Mouse (Mus musculus) c-Kit-positive CD71-positive TER-119-positive erythroid progenitor cells, embryonic 14.5 days (primary cell): ENCODE measurements around the gene Abraxas1.

ENCODE experiments used
- DNase-seq: peaks from one replicate; pipeline ENCODE4 v3.0.0-alpha.2; 2013; ENCODE audit warnings: low spot score

The Abraxas1 gene

DNA sequence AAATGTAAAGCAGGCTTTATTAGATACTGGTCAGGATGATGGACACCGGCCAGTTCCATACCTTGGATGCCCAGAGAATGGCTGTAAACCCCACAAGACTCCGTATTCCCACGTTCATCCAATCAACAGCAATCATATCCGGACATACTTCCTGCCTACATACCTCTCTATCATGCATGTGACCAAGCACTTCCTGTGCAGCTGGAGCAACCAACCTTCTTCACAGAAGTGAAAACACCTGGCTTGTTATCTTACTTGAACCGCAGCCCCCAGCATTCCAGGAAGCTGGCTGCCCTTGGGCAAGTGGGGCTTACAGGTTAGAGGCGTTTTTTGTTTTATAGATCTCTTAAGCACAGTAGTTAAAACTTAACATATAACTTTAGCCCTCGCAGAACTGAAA, 2.1 kb upstream of the Abraxas1 start:
- DNase-seq, result no peak

DNA sequence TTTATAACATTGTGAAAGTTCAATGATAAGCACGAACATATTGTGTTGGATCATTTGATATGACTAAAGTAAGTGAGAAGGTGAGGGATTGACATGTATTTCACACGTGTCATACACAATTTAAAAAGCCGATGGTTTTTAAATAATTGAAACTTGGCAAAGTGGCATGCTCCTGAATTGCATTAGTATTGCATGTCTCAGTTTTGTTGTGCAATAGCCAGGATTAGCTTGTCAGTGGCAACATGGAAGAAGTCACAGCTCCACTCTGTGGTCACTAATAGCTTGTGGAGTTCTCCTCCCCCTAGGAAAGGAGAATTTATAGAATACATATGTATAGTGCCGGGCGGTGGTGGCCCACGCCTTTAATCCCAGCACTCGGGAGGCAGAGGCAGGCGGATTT, 610 bp upstream of the Abraxas1 start:
- DNase-seq, result no peak

- DNase-seq, result peak; percentile 44
These were observed 941 bp downstream of the Abraxas1 start for GRCm38 (mm10) chr5:100819568-100820480.

GRCm38 (mm10) chr5:100818341-100818740, 2.4 kb downstream of the Abraxas1 start:
- no peak for DNase-seq

GRCm38 (mm10) chr5:100798165-100798860, 22.5 kb downstream of the Abraxas1 start, which contains the start of the genes Helq and Mrps18c:
TSS of gene Helq (minus strand) at chr5:100798598.
TSS of gene Mrps18c (plus strand) at chr5:100798627.
- DNase-seq, result peak; percentile 95

DNA sequence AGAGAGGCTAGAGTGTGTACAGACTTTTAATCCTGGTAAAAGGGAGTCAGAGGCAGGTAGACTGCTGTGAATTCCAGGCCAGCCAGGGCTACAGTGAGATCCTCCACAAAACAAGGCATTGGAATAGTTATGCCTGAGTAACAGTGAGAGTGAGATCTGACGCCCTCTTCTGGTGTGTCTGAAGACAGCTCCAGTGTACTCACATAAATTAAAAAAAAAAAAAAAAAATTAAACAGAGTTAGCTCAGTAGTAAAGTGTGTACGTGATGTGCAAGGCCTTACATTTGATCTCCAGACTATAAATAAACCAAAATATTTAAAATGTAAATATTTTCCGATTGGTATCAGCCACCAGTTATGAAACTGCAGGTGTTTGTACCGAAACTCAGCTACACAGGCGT, 26.7 kb downstream of the Abraxas1 start:
- DNase-seq, result no peak

DNA sequence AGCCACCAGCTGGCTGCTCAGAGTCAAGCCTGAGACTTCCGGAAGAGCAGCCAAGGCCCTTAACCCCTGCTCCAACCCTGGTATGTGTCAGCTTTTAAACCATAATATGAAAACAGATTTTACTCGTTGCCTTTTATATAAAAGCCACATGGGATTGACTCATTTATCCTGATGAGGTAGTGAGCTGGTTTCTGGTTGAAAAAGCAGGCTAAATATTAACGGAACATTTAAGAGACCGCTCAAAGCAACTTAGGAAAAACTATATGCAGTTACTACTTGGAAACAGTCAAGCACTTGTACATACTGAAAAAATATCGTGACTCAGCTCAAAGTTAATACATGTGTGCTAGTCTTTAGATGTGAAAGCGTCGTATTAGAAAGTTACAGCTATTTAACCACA, 28.5 kb downstream of the Abraxas1 start:
- no peak for DNase-seq

DNA sequence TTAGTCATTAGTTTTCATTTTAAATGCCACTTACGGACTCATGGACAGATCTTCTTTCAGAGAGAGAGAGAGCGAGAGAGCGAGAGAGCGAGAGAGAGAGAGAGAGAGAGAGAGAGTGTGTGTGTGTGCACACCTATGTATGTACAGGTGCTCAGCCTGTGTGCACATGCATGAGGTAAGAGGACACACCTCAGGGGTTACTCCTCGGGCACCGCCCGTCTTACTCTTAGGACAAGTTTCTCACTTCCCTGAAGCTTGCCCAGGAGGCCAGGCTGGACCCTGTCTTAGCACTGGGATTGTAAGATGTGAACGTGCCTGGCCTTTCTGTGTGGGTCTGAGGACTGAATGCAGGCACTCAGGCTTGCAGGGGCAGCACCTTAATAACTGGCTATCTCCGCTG, 33.2 kb downstream of the Abraxas1 start:
- DNase-seq, result no peak

GRCm38 (mm10) chr5:100779002-100779401, 41.8 kb downstream of the Abraxas1 start:
- DNase-seq, result no peak

DNA sequence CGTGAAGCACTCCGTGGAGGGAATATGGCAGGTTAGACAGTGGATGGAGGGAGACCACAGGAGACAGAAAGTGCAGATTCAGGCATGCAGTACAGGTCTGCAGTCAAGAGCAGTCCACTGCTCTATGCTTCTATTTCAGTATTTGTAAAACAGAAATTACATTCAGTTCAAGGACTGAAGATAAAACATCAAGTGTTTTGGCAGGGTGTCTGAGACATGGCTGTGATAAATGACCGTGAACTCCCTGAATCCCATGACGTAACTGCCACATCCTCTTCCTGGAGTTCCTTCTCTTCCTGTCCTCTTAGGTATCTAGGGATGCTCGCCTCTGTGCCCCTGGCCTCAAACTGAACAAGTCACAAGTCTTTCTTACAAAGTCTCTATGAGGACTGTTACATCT, 43.9 kb downstream of the Abraxas1 start:
- DNase-seq, result no peak

DNA sequence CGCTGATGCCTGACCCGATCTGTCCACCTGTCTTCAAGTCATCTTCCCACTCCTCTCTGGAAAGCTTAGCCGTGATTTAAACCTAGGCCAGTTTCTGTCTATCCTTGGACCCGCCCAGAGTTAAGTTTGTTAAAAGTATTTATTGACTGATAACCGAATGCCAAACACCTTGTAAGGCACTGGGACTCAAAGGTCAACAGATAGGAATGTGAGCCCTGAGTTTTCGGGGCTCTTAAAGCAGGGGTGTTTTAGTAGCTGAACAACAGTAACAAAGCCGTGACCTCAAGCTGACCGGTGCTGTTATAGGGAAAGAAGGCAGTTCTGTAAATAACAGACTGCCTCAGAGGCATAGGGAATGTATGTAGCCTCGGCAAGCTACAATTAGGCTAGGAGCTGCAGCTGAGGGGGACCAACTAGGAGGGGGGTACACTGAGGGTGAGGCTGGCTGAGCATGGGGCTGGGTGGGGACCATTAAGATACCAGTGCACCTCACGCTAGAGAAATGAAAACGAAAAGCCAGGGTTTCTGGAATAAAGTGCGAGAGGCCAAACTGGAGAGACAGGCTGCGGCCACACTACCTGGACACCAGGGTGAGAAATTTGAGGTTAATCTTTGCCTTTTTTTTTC, 44.9 kb downstream of the Abraxas1 start:
- DNase-seq, result no peak

DNA sequence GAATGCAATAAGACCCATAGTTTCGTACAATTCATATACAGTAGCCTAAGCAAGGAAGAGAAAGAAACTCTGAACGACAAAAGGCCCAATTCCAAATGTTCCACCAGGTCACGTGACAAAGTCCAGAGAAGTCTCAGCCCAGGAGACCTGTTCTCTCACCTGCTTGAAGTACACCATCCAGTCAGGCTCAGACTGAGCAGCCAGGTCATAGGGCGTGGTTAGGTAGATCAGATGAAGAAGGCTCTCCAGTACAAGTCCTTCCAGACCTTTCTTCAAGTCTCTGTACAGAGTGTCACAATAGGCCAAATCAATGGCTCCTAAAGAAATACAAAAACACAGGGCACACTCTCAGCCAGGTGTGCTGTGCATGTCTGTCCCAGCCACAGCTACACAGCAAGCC, 49.2 kb downstream of the Abraxas1 start:
- DNase-seq, result no peak

DNA sequence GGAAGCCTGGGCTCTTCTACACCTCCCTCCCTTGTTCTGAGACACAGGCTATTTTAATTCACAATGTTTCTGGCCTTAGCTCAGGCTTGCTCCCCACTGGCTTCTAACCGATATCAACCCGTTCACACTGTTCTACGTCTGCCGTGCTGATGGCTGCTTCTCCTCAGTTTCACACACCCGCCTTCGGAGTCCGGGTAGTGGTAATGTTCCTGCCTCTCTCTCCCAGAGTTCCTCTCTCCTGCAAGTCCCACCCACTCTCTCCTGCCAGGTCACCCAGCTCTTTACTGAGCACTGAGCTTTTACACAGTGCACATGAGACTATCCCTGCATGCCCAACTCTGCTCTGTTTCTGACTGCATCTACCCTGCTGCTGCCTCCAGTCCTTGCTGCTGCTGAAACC, 54.7 kb downstream of the Abraxas1 start:
- DNase-seq, result no peak

DNA sequence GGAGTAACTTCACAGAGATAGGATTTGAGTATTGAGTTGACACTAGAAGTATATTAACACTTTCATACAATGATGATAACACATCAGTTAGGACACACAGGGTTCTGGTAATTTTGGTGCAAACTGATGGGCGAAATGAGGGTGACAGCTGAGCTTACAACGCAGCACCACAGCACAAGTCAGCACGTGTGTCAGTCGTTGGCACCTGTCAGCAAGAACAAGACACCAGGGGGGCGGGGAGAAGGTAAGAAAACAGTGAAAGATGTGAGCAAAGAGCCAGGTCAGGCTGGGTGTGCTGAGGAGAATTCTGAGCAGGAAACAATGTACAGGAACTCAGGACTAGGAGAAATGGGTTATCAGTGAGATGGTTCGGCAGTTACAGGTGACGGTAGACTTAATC, 59.0 kb downstream of the Abraxas1 start:
- no peak for DNase-seq

- no peak for DNase-seq
These were observed 60.6 kb downstream of the Abraxas1 start for GRCm38 (mm10) chr5:100760049-100760663.

- DNase-seq, result no peak
These were observed 62.6 kb downstream of the Abraxas1 start for GRCm38 (mm10) chr5:100758121-100758520.
